Mouse (Mus musculus): Measurements from ENCODE around the gene Dyrk3.

GRCm38 (mm10) chr1:131184253-131184955 lies 46.3 kb upstream of the Dyrk3 start:
- no peak for TF ChIP-seq CTCF (conservative IDR thresholded peaks at IDR 0.05; ENCODE audit: insufficient read depth, insufficient read length, low read depth, low read length)
- TF ChIP-seq POLR2A (IDR thresholded peaks at IDR 0.05; ENCODE audit: low read depth, low read length) = no peak
